Mouse (Mus musculus) liver, embryonic 13.5 days (tissue): ENCODE measurements around the gene Crip2. TPM values are rescaled to one million over a fixed set of nuclear protein-coding genes. Genes with fewer than 3 reads are reported as not detected.

ENCODE experiments used
- ATAC-seq: fragments of 200-750 bp; cut with Nextera tagmentation; 2 replicates; pipeline ENCODE4 v1.8.0; 2017; ENCODE audit warnings: low read depth, mild to moderate bottlenecking, moderate number of reproducible peaks, moderate library complexity
- DNase-seq: peaks from one replicate; pipeline ENCODE4 v3.0.0; 2022
- H3K27ac ChIP-seq: fragments of 300-500 bp; sonication (generic); 2 replicates; pipeline ENCODE4 v1.5.1; 2015; ENCODE audit warnings: moderate library complexity, mild to moderate bottlenecking, inconsistent platforms
- H3K27me3 ChIP-seq: fragments of 300-500 bp; sonication (generic); 2 replicates; pipeline ENCODE4 v1.6.1; 2015; ENCODE audit warnings: mild to moderate bottlenecking, inconsistent platforms
- H3K36me3 ChIP-seq: fragments of 300-500 bp; sonication (generic); 2 replicates; pipeline ENCODE4 v1.6.1; 2015; ENCODE audit warnings: mild to moderate bottlenecking, inconsistent platforms
- H3K4me1 ChIP-seq: fragments of 300-500 bp; sonication (generic); replicated peaks from 2 replicates; pipeline ENCODE4 v1.6.1; 2015; ENCODE audit warnings: inconsistent platforms
- H3K4me2 ChIP-seq: fragments of 300-500 bp; sonication (generic); 2 replicates; pipeline ENCODE4 v1.6.1; 2015; ENCODE audit warnings: inconsistent platforms, mild to moderate bottlenecking, moderate library complexity
- H3K4me3 ChIP-seq: fragments of 300-500 bp; sonication (generic); replicated peaks from 2 replicates; pipeline ENCODE4 v1.5.1; 2015; ENCODE audit warnings: mild to moderate bottlenecking, inconsistent platforms
- H3K9ac ChIP-seq: fragments of 300-500 bp; sonication (generic); 2 replicates; pipeline ENCODE4 v1.6.1; 2015; ENCODE audit warnings: mild to moderate bottlenecking, inconsistent platforms
- H3K9me3 ChIP-seq: fragments of 300-500 bp; sonication (generic); replicated peaks from 2 replicates; pipeline ENCODE4 v1.6.1; 2016; ENCODE audit warnings: inconsistent platforms
- WGBS: fragments of 180-500 bp; shearing (Covaris S2); methylation state at CpG from one replicate; pipeline ENCODE4 v1.1.7; 2015; ENCODE audit not compliant: insufficient replicate concordance; 5-methylcytosine and 5-hydroxymethylcytosine counted together
- polyA plus RNA-seq: library from polyadenylated mRNA; unstranded; fragments of >200 nt; fragmentation: Nextera tagmentation; extraction: Ambion mirVana; gene quantifications from 2 replicates; pipeline ENCODE4 v1.2.1, GENCODE M21; 2015

Gene Crip2
- polyA plus RNA-seq, result 47.9 and 50.4 TPM in 2 replicates

DNA sequence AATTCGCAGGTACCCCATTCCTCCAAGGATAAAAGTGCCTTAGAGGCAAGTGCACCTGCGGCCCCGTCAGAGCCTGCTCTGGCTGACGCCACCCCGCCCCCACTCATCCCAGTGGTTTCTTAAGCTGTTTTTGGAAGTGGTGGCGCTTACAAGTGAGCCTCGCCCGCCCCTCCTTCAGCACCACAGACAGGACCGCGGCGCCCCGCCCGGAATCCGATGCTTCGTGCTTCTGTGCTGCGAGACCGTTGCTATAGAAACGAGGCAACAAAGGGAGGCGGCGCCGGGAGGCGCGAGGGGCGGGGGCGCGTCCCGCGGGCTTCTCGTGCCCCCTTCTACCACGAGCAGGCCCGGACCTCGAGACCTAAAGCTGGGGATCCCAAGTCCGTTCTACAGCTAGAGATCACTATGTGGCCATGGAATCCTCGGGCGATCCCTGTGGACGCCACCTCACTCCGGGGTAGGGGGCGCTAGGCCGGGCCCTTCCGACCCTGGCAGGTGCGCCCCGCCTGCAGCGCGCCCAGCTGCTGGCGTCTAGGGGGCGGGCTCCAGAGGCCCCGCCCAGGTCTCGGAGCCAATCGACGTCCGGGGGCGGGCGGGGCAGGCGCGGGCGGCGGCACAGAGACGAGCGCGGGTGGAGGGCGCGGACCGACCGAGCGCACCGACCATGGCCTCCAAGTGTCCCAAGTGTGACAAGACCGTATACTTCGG is at the start of gene Crip2:
Crip2 (plus strand) TSS at position 329 of the 708 bp plus-strand sequence.
- peaks cover 60% of the 10 kb centered on the region for H3K4me1 ChIP-seq
- DNase-seq, result peak; percentile 77

DNA sequence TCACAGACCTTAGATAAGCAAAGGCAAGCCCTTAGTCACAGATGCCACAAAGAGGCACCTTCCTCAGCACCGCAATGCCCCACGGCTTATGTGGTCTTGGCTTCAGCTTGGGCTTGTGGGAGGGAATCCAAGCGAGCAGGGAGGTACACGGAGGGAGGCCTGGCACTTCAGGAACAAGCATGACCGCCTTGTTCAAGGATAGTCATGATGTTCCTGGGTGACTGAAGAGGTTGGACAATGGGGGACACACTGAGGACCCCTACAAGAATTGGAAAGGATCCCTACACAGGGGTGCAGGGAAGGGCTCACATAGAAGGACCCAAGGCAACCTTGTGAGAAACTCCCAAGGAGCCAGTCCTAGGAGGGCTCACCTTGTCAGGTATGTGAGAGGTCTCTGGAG is 43.0 kb upstream of the Crip2 start:
- ATAC-seq (no peak), DNase-seq (no peak)
- Histone ChIP-seq H3K9ac (peak overlapping the region; percentile 92; the same call in 1 of the 2 replicates), H3K27me3 (peaks cover 12% of the 10 kb centered on the region; the same call in 1 of the 2 replicates), H3K4me3 (0 out of 2 replicates have a peak overlapping the region, but pooled peaks have one; percentile 80), H3K9me3 (no peaks in the 10 kb centered on the region), H3K27ac (no peak overlapping the region), H3K4me1 (peaks cover 45% of the 10 kb centered on the region), H3K4me2 (no peak overlapping the region; the same call in 1 of the 2 replicates), H3K36me3 (no peaks in the 10 kb centered on the region; the same call in 1 of the 2 replicates)
- 71% methylated on average over 5 of the region's 5 CpGs for WGBS

More for the DNA sequence above, at the start of gene Crip2:
- H3K9ac ChIP-seq, result peak within 1 kb of the TSS; percentile 72
- under 1% methylated on average over 68 of the region's 68 CpGs for whole genome bisulfite sequencing
- H3K27ac ChIP-seq, result peak within 1 kb of the TSS; percentile 61
- H3K9me3 ChIP-seq, result no peaks in the 10 kb centered on the region
- peaks cover 41% of the 10 kb centered on the region for H3K27me3 ChIP-seq
- peaks cover 41% of the 10 kb centered on the region for H3K36me3 ChIP-seq
- ATAC-seq, result peak; percentile 87
- peak within 1 kb of the TSS; percentile 96 for H3K4me2 ChIP-seq
- peak within 1 kb of the TSS; percentile 66 for H3K4me3 ChIP-seq

DNA sequence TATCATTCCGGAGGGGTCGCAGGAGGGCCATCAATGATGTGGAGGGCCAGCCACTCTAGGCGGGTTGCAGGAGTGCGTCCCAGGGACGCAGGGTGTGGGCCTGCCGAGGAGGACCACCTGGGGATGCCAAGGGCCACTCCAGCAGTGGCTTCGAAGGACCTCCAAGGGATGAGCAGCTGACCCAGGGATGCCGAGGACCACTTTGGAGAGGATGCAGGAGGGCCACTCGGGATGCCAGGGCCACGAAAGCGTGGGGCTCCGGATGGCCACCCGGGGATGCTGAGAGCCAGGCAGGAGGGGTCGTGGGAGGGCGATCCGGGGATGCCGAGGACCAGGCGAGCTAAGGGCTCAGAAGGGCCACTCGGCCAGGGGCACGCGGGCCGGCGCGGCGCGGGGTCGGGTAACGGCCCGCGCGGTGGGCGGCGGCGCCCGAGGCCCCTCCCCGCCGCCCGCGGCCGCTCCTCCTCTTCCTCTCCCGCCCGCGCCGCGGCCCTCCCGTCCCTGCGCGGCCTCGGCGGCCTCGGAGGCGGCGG is 42.2 kb upstream of the Crip2 start, which contains the start of gene Mta1:
Mta1 (plus strand) TSS at position 530 of the 533 bp plus-strand sequence.
- H3K9me3 ChIP-seq, result no peaks in the 10 kb centered on the region
- DNase-seq (peak; percentile 22), ATAC-seq (peak; percentile 75)
- H3K27me3 ChIP-seq, result peaks cover 12% of the 10 kb centered on the region; the same call in 1 of the 2 replicates
- peak within 1 kb of the TSS; percentile 82 for H3K27ac ChIP-seq
- WGBS, result 5% methylated on average over 36 of the region's 53 CpGs
- peak within 1 kb of the TSS; percentile 80 for H3K4me3 ChIP-seq
- H3K9ac ChIP-seq, result peak within 1 kb of the TSS; percentile 92
- peaks cover 53% of the 10 kb centered on the region for H3K4me1 ChIP-seq
- peak within 1 kb of the TSS; percentile 85 for H3K4me2 ChIP-seq
- peaks cover 2% of the 10 kb centered on the region; the same call in 1 of the 2 replicates for H3K36me3 ChIP-seq

DNA sequence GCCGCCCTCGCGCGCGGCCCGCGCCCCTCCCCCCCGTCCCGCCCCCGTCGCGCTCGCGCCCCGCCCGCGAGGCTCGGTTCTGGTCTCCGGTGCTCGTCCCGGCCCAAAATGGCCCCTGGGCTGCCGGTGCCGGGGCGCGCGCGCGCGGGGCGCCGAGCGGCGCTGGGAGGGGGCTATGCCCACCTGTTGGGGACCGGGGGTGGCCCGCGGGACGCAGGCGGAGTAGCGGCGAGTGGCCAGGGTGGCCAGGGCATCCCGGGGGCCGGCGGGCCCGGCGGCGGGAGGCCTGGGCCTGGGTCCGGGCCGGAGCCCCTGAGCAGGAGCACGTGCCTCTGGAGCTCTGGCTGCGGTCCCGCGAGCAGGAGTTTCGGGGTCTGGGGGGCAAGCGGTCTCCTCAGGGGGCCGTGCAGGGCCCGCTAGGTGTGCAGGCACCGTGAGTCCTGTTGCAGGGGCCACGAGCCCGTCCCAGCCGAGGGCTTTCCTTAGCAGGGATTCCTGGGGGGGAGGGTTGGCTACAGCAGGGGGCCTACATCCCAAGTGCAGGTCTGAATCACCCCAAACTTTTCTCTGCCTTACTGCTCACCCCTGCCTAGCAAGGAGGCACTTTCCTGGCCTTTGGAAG is 41.4 kb upstream of the Crip2 start:
- H3K9me3 ChIP-seq, result no peaks in the 10 kb centered on the region
- peaks cover 12% of the 10 kb centered on the region; the same call in 1 of the 2 replicates for H3K27me3 ChIP-seq
- peak overlapping the region; percentile 82 for H3K27ac ChIP-seq
- H3K4me3 ChIP-seq, result peak overlapping the region; percentile 80
- under 1% methylated on average over 42 of the region's 60 CpGs for WGBS
- ATAC-seq (peak; percentile 18; the same call in 1 of the 2 replicates), DNase-seq (peak; percentile 14)
- H3K4me1 ChIP-seq, result peaks cover 61% of the 10 kb centered on the region
- H3K36me3 ChIP-seq, result peaks cover 8% of the 10 kb centered on the region; the same call in 1 of the 2 replicates
- H3K4me2 ChIP-seq, result peak overlapping the region; percentile 85
- H3K9ac ChIP-seq, result peak overlapping the region; percentile 92

DNA sequence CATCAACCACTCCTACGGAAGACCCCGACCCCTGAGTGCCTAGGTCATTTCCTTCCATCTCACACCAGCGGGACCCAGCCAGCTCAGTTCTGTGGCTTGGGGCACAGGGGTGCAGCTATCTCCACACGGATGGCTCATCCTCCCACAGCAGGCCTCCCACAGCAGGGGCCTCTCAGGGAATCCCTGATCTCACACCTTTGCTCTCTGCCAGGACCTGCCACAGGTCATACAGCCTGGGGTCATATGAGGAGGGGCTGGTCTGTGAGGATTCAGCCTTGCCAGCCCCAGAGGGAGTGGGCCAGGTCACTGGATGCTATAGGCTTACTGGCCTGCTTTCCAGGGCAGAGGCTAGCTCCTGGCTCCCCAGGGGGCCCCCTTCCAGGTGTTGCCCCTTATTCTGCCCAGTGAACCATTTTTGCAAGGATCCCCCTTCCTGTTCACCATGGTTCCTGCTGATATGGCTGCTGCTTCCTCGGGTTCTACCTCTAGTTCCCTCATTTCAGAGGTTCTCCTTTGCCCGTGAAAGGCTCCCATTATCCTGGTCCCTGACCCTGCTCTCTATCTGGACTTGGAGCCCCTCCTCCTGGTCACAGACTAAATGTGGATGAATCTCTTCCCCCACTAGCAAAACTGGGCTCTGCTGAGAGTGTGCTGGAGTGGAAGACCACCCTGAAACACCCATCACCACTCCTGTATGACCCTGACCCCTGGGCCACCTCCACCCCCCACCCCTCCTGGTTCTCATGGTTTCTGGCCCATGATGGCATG is 40.4 kb upstream of the Crip2 start:
- WGBS, result 10% methylated on average over 6 of the region's 6 CpGs
- peak; percentile 13 for ATAC-seq
- peaks cover 12% of the 10 kb centered on the region; the same call in 1 of the 2 replicates for H3K27me3 ChIP-seq
- H3K9ac ChIP-seq, result peak overlapping the region; percentile 92
- peaks cover 8% of the 10 kb centered on the region; the same call in 1 of the 2 replicates for H3K36me3 ChIP-seq
- peaks cover 71% of the 10 kb centered on the region for H3K4me1 ChIP-seq
- H3K4me2 ChIP-seq, result peak overlapping the region; percentile 85
- H3K9me3 ChIP-seq, result no peaks in the 10 kb centered on the region
- DNase-seq, result no peak
- peak overlapping the region; percentile 80 for H3K4me3 ChIP-seq
- peak overlapping the region; percentile 82 for H3K27ac ChIP-seq

DNA sequence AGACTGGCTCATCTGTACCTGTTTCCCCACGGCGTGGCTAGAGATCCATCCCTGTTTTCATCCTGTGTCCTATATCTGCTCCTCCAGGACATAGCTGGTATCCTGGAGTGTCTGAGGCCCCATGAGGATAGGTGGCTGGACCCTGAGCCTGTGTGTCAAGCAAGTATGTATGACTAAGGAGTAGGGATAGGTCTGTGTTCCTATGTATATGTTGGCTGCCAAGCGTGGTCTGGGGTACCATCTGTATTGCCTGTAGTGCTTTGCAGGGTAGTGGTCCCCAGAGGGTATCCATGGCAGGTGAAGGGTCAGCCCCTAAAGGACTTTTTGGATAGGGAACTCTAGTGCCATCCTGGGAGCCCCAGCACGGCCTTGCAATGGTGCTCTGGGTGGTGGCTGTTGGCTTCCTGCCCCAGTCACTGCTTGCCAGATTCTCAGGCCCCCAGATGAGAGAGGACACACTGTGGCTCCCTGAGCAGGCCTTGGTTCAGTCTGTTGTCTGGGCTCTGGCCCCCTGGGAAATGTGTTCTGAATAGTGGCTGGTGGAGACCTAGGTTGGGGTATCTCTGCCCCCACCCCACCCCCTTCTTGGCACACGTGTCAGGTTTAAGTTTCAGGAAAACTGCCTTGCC is 39.5 kb upstream of the Crip2 start:
- no peak overlapping the region for H3K4me3 ChIP-seq
- H3K9me3 ChIP-seq, result no peaks in the 10 kb centered on the region
- WGBS, result 73% methylated on average over 5 of the region's 5 CpGs
- H3K36me3 ChIP-seq, result peaks cover 9% of the 10 kb centered on the region; the same call in 1 of the 2 replicates
- ATAC-seq, result no peak
- peak overlapping the region; percentile 85 for H3K4me2 ChIP-seq
- DNase-seq, result no peak
- peaks cover 79% of the 10 kb centered on the region for H3K4me1 ChIP-seq
- H3K27me3 ChIP-seq, result peaks cover 12% of the 10 kb centered on the region; the same call in 1 of the 2 replicates
- H3K27ac ChIP-seq, result peak overlapping the region; percentile 82
- H3K9ac ChIP-seq, result peak overlapping the region; percentile 92; the same call in 1 of the 2 replicates

DNA sequence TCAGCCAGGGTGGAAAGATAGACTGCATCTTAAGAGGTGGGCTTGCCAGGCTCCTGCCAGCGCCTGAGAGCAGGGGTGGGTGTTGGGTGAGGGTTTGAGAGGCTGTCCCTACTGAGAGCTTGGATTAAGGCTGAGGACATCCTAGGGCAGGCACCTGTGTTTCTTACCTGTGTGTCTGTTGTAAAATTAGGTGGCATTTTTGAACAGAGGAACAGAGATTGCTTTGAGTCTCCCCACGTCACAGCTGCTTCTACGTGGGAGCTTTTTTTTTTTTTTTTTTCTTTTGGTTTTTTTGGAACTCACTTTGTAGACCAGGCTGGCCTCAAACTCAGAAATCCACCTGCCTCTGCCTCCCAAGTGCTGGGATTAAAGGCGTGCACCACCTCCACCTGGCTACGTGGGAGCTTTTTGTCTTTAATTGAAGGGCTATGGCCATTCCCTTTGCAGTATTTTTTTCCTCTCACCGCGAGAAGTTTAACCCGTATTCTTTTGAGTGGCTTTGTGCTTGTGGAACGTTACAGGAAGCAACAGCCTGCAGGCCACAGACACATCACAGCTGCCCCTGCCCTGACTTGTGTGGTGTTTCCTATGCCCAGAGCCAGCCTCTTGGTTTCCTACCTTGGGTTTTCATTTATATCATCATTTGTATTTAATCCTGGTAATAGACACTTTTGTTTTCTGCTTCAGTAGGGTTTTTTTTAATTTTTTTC is 38.6 kb upstream of the Crip2 start:
- Histone ChIP-seq H3K27ac (peak overlapping the region; percentile 82), H3K4me3 (no peak overlapping the region), H3K9me3 (no peaks in the 10 kb centered on the region), H3K4me2 (no peak overlapping the region), H3K27me3 (peaks cover 10% of the 10 kb centered on the region; the same call in 1 of the 2 replicates), H3K36me3 (peaks cover 11% of the 10 kb centered on the region; the same call in 1 of the 2 replicates), H3K9ac (no peak overlapping the region), H3K4me1 (peaks cover 87% of the 10 kb centered on the region)
- ATAC-seq (no peak), DNase-seq (no peak)
- 73% methylated on average over 9 of the region's 9 CpGs for WGBS

DNA sequence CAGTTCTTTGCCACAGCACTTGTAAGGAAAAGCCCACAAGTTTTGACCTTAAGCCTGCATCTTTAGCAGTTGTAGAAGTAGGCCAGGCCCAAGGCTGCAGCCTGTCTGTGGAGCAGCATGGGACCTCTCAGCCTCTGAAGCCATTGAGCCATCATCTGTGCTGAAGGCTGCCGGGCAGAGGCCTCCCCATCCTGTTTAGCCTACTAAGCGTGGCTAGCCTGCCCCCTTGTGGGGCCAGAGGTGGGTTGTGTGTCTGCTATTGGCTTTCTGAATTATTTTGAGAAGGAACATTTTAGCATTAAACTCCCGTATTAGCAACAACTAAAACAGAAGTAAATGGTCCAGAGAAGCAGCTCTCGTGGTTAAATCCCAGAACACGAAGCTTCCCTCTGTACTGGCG is 37.6 kb upstream of the Crip2 start:
- Histone ChIP-seq H3K27me3 (0 out of 2 replicates have a peak, but pooled peaks cover 2% of the 10 kb centered on the region), H3K9me3 (no peaks in the 10 kb centered on the region), H3K4me2 (no peak overlapping the region), H3K4me3 (no peak overlapping the region), H3K27ac (peak overlapping the region; percentile 82; the same call in 1 of the 2 replicates), H3K9ac (no peak overlapping the region), H3K4me1 (peaks cover 92% of the 10 kb centered on the region), H3K36me3 (peaks cover 11% of the 10 kb centered on the region; the same call in 1 of the 2 replicates)
- DNase-seq, result peak; percentile 48
- 54% methylated on average over 6 of the region's 6 CpGs for WGBS
- 0 out of 2 replicates have a peak, but pooled peaks have one; percentile 9 for ATAC-seq

DNA sequence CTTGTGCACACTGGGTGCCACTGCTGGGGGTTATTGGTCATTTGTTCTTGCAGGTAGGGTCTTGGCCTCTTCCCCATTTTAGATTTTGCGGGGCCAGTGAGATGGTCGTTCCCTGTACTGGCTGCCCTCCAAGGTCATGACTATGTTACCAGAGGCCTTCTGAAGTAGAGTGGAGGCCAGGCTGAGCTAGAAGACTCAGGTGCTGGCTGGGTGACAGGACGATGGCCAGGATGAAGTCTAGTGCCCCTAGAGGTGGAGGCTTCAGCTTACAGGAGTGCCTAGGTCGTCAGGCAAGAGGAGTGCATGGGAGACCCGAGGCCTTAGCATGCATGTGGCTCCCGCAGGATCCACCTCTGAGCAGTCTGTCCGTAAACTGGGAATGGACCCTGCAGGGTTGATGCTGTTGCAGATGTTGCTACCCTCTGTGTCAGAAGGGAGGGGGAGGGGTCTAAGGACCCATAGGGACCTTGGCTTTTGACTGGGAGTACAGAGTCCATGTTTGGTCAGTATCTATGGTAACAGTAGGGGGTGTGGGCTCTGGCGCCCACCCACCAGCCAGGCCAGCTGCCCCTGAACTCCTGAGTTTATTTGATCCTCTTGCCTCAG is 36.1 kb upstream of the Crip2 start:
- H3K4me1 ChIP-seq, result peaks cover 98% of the 10 kb centered on the region
- H3K9me3 ChIP-seq, result no peaks in the 10 kb centered on the region
- WGBS, result 60% methylated on average over 8 of the region's 8 CpGs
- peak overlapping the region; percentile 91; the same call in 1 of the 2 replicates for H3K27ac ChIP-seq
- H3K4me2 ChIP-seq, result no peak overlapping the region
- no peak overlapping the region for H3K9ac ChIP-seq
- DNase-seq (no peak), ATAC-seq (no peak)
- H3K36me3 ChIP-seq, result peaks cover 17% of the 10 kb centered on the region; the same call in 1 of the 2 replicates
- H3K4me3 ChIP-seq, result no peak overlapping the region
- H3K27me3 ChIP-seq, result no peaks in the 10 kb centered on the region
